In the genomic region with DNA sequence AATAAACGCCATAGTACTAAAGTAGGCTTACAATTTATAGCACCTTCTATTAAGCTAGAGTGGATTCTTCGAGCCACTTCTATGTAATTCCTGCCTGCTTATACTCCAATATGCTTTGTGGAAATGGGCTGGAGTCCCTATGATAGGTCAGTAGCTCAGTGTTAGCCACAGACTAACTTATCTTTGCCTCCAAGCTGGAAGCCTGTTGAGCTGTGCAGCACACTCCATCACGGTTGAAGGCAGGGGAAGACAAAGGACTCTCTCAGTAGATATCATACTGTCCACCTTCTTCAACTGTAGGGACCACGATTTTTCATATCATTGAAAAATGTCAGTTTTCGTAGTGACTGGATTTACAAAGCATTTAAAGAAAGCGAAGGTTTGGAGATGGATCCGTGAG, we compare ENCODE assay signal across 22 mouse cellular contexts. TPM values are rescaled to one million over a fixed set of nuclear protein-coding genes. Genes with fewer than 3 reads are reported as not detected.
DNase-seq lines count a peak whose midpoint lies in the region; ATAC-seq and TF ChIP-seq lines count a peak whose summit lies in the region.
"Had no signal": no experiment of that assay in that cellular context is flagged by ENCODE, and none has a peak within 500 bp of the region (broad histone marks: within the 10 kb centered on the region; RNA-seq: fewer than 3 reads in every experiment).

No protein-coding gene starts in this region.

- no peaks in the 10 kb centered on the region for H3K9me3 ChIP-seq in heart, embryonic 10.5 days
- no peaks in the 10 kb centered on the region for H3K9me3 ChIP-seq in MEL (replicated peaks; ENCODE audit: insufficient read depth, low read length)
- no peaks in the 10 kb centered on the region for H3K9me3 ChIP-seq in liver, embryonic 14.5 days (ENCODE audit: control insufficient read depth, low read length)
- no peaks in the 10 kb centered on the region for H3K9me3 ChIP-seq in intestine, postnatal 0 days (ENCODE audit: control insufficient read depth)
- H3K9me3 ChIP-seq: forebrain, embryonic 15.5 days; heart, embryonic 13.5 days; limb, embryonic 13.5 days; lung, embryonic 15.5 days had no signal

- no peak overlapping the region for H3K4me3 ChIP-seq in heart, embryonic 10.5 days
- peak overlapping the region; percentile 7 to 40; a peak in 3 of 4 replicates for H3K4me3 ChIP-seq in MEL (ENCODE audit: control insufficient read depth in 1 of 2, insufficient read depth in 1 of 2, low read depth in 2 of 2, low read length in 2 of 2)
- peak overlapping the region in 1 of 2 experiments; percentile 14; a peak in 1 of 4 replicates for H3K4me3 ChIP-seq in liver, embryonic 14.5 days (ENCODE audit: insufficient read depth in 1 of 2, low read depth in 2 of 2, low read length in 2 of 2)
- no peak overlapping the region for H3K4me3 ChIP-seq in intestine, postnatal 0 days (ENCODE audit: low read depth, low read length)
- H3K4me3 ChIP-seq: forebrain, embryonic 15.5 days; heart, embryonic 13.5 days; limb, embryonic 13.5 days; lung, embryonic 15.5 days had no signal

- H3K79me2 ChIP-seq in MEL (ENCODE audit: control insufficient read depth, insufficient read depth, low read length, poor library complexity), result peaks cover 10% of the 10 kb centered on the region

- H3K36me3 ChIP-seq in heart, embryonic 10.5 days, result no peaks in the 10 kb centered on the region
- H3K36me3 ChIP-seq in MEL (ENCODE audit: control insufficient read depth in 1 of 2, insufficient read depth in 2 of 2, low read length in 2 of 2), result peaks cover 0 to 33% of the 10 kb centered on the region in 2 experiments; a peak in 2 of 4 replicates
- H3K36me3 ChIP-seq in liver, embryonic 14.5 days (replicated peaks; ENCODE audit: control insufficient read depth, insufficient read depth, low read depth), result no peaks in the 10 kb centered on the region
- no peaks in the 10 kb centered on the region for H3K36me3 ChIP-seq in intestine, postnatal 0 days (ENCODE audit: control insufficient read depth, insufficient read depth)
- H3K36me3 ChIP-seq: forebrain, embryonic 15.5 days; heart, embryonic 13.5 days; limb, embryonic 13.5 days; lung, embryonic 15.5 days had no signal

- 70% methylated on average over 7 of the region's 7 CpGs for WGBS in heart, embryonic 10.5 days
- WGBS in liver, embryonic 14.5 days (ENCODE audit: insufficient replicate concordance), result 15% methylated on average over 7 of the region's 7 CpGs
- WGBS in intestine, postnatal 0 days, result 83% methylated on average over 7 of the region's 7 CpGs

- H3K27me3 ChIP-seq in heart, embryonic 10.5 days (ENCODE audit: insufficient read depth, poor library complexity, severe bottlenecking), result no peaks in the 10 kb centered on the region
- H3K27me3 ChIP-seq in MEL (ENCODE audit: control insufficient read depth in 1 of 2, insufficient read depth in 2 of 2, low read length in 2 of 2), result no peaks in the 10 kb centered on the region
- no peaks in the 10 kb centered on the region for H3K27me3 ChIP-seq in liver, embryonic 14.5 days (ENCODE audit: control insufficient read depth, insufficient read depth, low read length)
- no peaks in the 10 kb centered on the region for H3K27me3 ChIP-seq in intestine, postnatal 0 days (replicated peaks; ENCODE audit: control insufficient read depth, insufficient read depth, low read length)
- H3K27me3 ChIP-seq: forebrain, embryonic 15.5 days; heart, embryonic 13.5 days; limb, embryonic 13.5 days; lung, embryonic 15.5 days had no signal

- H3K4me2 ChIP-seq in liver, embryonic 14.5 days (ENCODE audit: low read depth), result peak overlapping the region; percentile 57
- H3K4me2 ChIP-seq in intestine, postnatal 0 days (replicated peaks; ENCODE audit: low read depth), result no peak overlapping the region
- H3K4me2 ChIP-seq: forebrain, embryonic 15.5 days; heart, embryonic 13.5 days; hindbrain, embryonic 14.5 days; limb, embryonic 13.5 days; lung, embryonic 15.5 days had no signal

- TF ChIP-seq CTCF in MEL (IDR thresholded peaks at IDR 0.05 in 2 of 3, conservative IDR thresholded peaks at IDR 0.05 in 1 of 3; ENCODE audit: control insufficient read depth in 1 of 3, insufficient read depth in 1 of 3, low read depth in 2 of 3, low read length in 3 of 3, poor library complexity in 1 of 3, severe bottlenecking in 1 of 3), result no peak
- TF ChIP-seq CTCF in liver, embryonic 14.5 days (IDR thresholded peaks at IDR 0.05; ENCODE audit: low read depth), result no peak
- TF ChIP-seq CTCF in intestine, postnatal 0 days (IDR thresholded peaks at IDR 0.05; ENCODE audit: low read depth), result no peak

- DNase-seq in heart, embryonic 10.5 days (ENCODE audit: low spot score), result peak; percentile 80
- DNase-seq in heart, adult 9 months (ENCODE audit: low spot score in 2 of 2), result no peak
- DNase-seq in MEL (ENCODE audit: low read depth, low spot score), result peak; percentile 85
- peak; percentile 73 to 74 (median 73) for DNase-seq in liver, embryonic 14.5 days (ENCODE audit: low read depth in 3 of 3, low spot score in 3 of 3)
- no peak for DNase-seq in right cerebral cortex, postnatal 14 days
- DNase-seq in kidney, postnatal 36 days, result no peak
- DNase-seq: cerebellum, adult 11-12 months; cerebellum, postnatal 25 days; gastrocnemius, postnatal 14 days; kidney, adult 9 months; kidney, postnatal 4 days; layer of hippocampus, adult 9-11 months; midbrain, embryonic 14.5 days; thymus, adult 2 months had no signal

- peak in 1 of 2 experiments; percentile 78; a peak in 3 of 4 replicates for TF ChIP-seq EP300 in MEL (IDR thresholded peaks at IDR 0.05; ENCODE audit: low read depth in 1 of 2, low read length in 2 of 2)
- peak; percentile 74 for TF ChIP-seq EP300 in liver, embryonic 14.5 days (IDR thresholded peaks at IDR 0.05; ENCODE audit: low read depth)

- H3K9ac ChIP-seq in MEL (ENCODE audit: control insufficient read depth, low read depth, low read length, poor library complexity, severe bottlenecking), result peak overlapping the region; percentile 51
- H3K9ac ChIP-seq in liver, embryonic 14.5 days (replicated peaks), result peak overlapping the region; percentile 47
- no peak overlapping the region for H3K9ac ChIP-seq in intestine, postnatal 0 days (ENCODE audit: low read depth, low read length)
- H3K9ac ChIP-seq: forebrain, embryonic 15.5 days; heart, embryonic 13.5 days; hindbrain, embryonic 14.5 days; limb, embryonic 13.5 days; lung, embryonic 15.5 days had no signal

- H3K27ac ChIP-seq in heart, embryonic 10.5 days, result peak overlapping the region; percentile 12; the same call in 1 of the 2 replicates
- peak overlapping the region; percentile 95 for H3K27ac ChIP-seq in MEL (ENCODE audit: control insufficient read depth, low read depth, low read length)
- peak overlapping the region; percentile 96 for H3K27ac ChIP-seq in liver, embryonic 14.5 days
- H3K27ac ChIP-seq in intestine, postnatal 0 days (ENCODE audit: low read depth, low read length), result no peak overlapping the region
- H3K27ac ChIP-seq: forebrain, embryonic 15.5 days; heart, embryonic 13.5 days; hindbrain, embryonic 14.5 days; limb, embryonic 13.5 days; lung, embryonic 15.5 days; macrophage had no signal

- no peak for TF ChIP-seq RAD21 in MEL (IDR thresholded peaks at IDR 0.05; ENCODE audit: low read depth, low read length)

- peaks cover 4% of the 10 kb centered on the region; the same call in 1 of the 2 replicates for H3K4me1 ChIP-seq in heart, embryonic 10.5 days
- peaks cover 23 to 26% of the 10 kb centered on the region in 2 experiments for H3K4me1 ChIP-seq in MEL (ENCODE audit: control insufficient read depth in 1 of 2, insufficient read depth in 2 of 2, low read length in 2 of 2)
- peaks cover 50 to 52% of the 10 kb centered on the region in 2 experiments for H3K4me1 ChIP-seq in liver, embryonic 14.5 days (replicated peaks; ENCODE audit: control insufficient read depth in 2 of 2, insufficient read depth in 2 of 2, low read length in 1 of 2)
- no peaks in the 10 kb centered on the region for H3K4me1 ChIP-seq in intestine, postnatal 0 days (replicated peaks; ENCODE audit: control insufficient read depth, insufficient read depth, low read length)

- peak; percentile 67 for ATAC-seq in erythroblast, adult 5-6 weeks (replicated peaks; ENCODE audit: low FRiP score, poor library complexity, severe bottlenecking)
- ATAC-seq in liver, embryonic 14.5 days (ENCODE audit: insufficient read depth), result peak; percentile 84
- no peak for ATAC-seq in intestine, postnatal 0 days
- ATAC-seq: forebrain, embryonic 15.5 days had no signal

- TF ChIP-seq POLR2A in MEL (IDR thresholded peaks at IDR 0.05; ENCODE audit: control insufficient read depth in 1 of 2, insufficient read depth in 1 of 2, low read depth in 1 of 2, low read length in 2 of 2, poor library complexity in 1 of 2), result no peak

RNA-seq across cellular contexts. Expression of a gene that starts 3.8 kb away (rescaled TPM):
- polyA plus RNA-seq in heart, embryonic 10.5 days (2016; fragmentation: Nextera tagmentation; extraction: Ambion mirVana), result 21.1 and 22.7 TPM in 2 replicates
- 18.3 and 20.0 TPM in 2 replicates for total RNA-seq in MEL (2012; rRNA removed)
- 10 to 100 TPM in 1 of 2 experiments, not detected in 1; 23.0 TPM for polyA plus RNA-seq in MEL (2012; ENCODE audit: insufficient read depth in 1 of 2, insufficient read length in 2 of 2, low read depth in 1 of 2, low replicate concordance in 2 of 2, missing spikeins in 1 of 2)
- 13.6 and 19.8 TPM in 2 replicates for total RNA-seq in erythroblast, adult 5-6 weeks (2015; ENCODE audit: low replicate concordance)
- total RNA-seq in erythroblast, adult 5-6 weeks (2017; ENCODE audit: low replicate concordance), result 12.0 and 14.8 TPM in 2 replicates
- polyA plus RNA-seq in liver, embryonic 14.5 days (2012; rRNA removed), result 6.6 and 8.6 TPM in 2 replicates
- 15.7 and 16.6 TPM in 2 replicates for polyA plus RNA-seq in liver, embryonic 14.5 days (2014; fragmentation: Nextera tagmentation; extraction: Ambion mirVana)
- polyA plus RNA-seq in intestine, postnatal 0 days (2015; fragmentation: Nextera tagmentation; extraction: Ambion mirVana), result 16.6 and 17.8 TPM in 2 replicates

RNA-seq across cellular contexts. Expression of a gene that starts 23.4 kb away (rescaled TPM):
- polyA plus RNA-seq in heart, embryonic 10.5 days (2016; fragmentation: Nextera tagmentation; extraction: Ambion mirVana), result 366 and 403 TPM in 2 replicates
- total RNA-seq in MEL (2012; rRNA removed), result 1,625 and 1,669 TPM in 2 replicates
- 1,000 to 10,000 TPM in 1 of 2 experiments, 100 to 1,000 TPM in 1; 923 to 1,012 TPM for polyA plus RNA-seq in MEL (2012; ENCODE audit: insufficient read depth in 1 of 2, insufficient read length in 2 of 2, low read depth in 1 of 2, low replicate concordance in 2 of 2, missing spikeins in 1 of 2)
- 167 and 232 TPM in 2 replicates for total RNA-seq in erythroblast, adult 5-6 weeks (2015; ENCODE audit: low replicate concordance)
- 170 and 249 TPM in 2 replicates for total RNA-seq in erythroblast, adult 5-6 weeks (2017; ENCODE audit: low replicate concordance)
- 259 and 884 TPM in 2 replicates for polyA plus RNA-seq in liver, embryonic 14.5 days (2012; rRNA removed)
- 547 and 570 TPM in 2 replicates for polyA plus RNA-seq in liver, embryonic 14.5 days (2014; fragmentation: Nextera tagmentation; extraction: Ambion mirVana)
- 520 and 549 TPM in 2 replicates for polyA plus RNA-seq in intestine, postnatal 0 days (2015; fragmentation: Nextera tagmentation; extraction: Ambion mirVana)

RNA-seq across cellular contexts. Expression of a gene that starts 31.5 kb away (rescaled TPM):
- polyA plus RNA-seq in heart, embryonic 10.5 days (2016; fragmentation: Nextera tagmentation; extraction: Ambion mirVana), result 1.5 and 2.3 TPM in 2 replicates
- 0.08 and 0.26 TPM in 2 replicates for total RNA-seq in MEL (2012; rRNA removed)
- polyA plus RNA-seq in MEL (2012; ENCODE audit: insufficient read depth in 1 of 2, insufficient read length in 2 of 2, low read depth in 1 of 2, low replicate concordance in 2 of 2, missing spikeins in 1 of 2), result under 1 TPM in 1 of 2 experiments, not detected in 1; 0.13 TPM
- 1.7 TPM in 1 of 2 replicates, not detected in the other for total RNA-seq in erythroblast, adult 5-6 weeks (2015; ENCODE audit: low replicate concordance)
- total RNA-seq in erythroblast, adult 5-6 weeks (2017; ENCODE audit: low replicate concordance), result 0.42 and 1.3 TPM in 2 replicates
- 0.57 and 0.63 TPM in 2 replicates for polyA plus RNA-seq in liver, embryonic 14.5 days (2012; rRNA removed)
- polyA plus RNA-seq in liver, embryonic 14.5 days (2014; fragmentation: Nextera tagmentation; extraction: Ambion mirVana), result 0.74 and 1.00 TPM in 2 replicates
- 1.5 and 2.1 TPM in 2 replicates for polyA plus RNA-seq in intestine, postnatal 0 days (2015; fragmentation: Nextera tagmentation; extraction: Ambion mirVana)

RNA-seq across cellular contexts. Expression of a gene that starts 45.5 kb away (rescaled TPM):
- polyA plus RNA-seq in heart, embryonic 10.5 days (2016; fragmentation: Nextera tagmentation; extraction: Ambion mirVana), result 30.3 and 34.0 TPM in 2 replicates
- total RNA-seq in MEL (2012; rRNA removed), result 21.0 and 22.0 TPM in 2 replicates
- polyA plus RNA-seq in MEL (2012; ENCODE audit: insufficient read depth in 1 of 2, insufficient read length in 2 of 2, low read depth in 1 of 2, low replicate concordance in 2 of 2, missing spikeins in 1 of 2), result 10 to 100 TPM in 1 of 2 experiments, not detected in 1; 26.2 TPM
- 12.3 and 29.4 TPM in 2 replicates for total RNA-seq in erythroblast, adult 5-6 weeks (2015; ENCODE audit: low replicate concordance)
- total RNA-seq in erythroblast, adult 5-6 weeks (2017; ENCODE audit: low replicate concordance), result 26.4 and 28.4 TPM in 2 replicates
- polyA plus RNA-seq in liver, embryonic 14.5 days (2012; rRNA removed), result 3.1 and 6.6 TPM in 2 replicates
- polyA plus RNA-seq in liver, embryonic 14.5 days (2014; fragmentation: Nextera tagmentation; extraction: Ambion mirVana), result 13.6 and 13.9 TPM in 2 replicates
- polyA plus RNA-seq in intestine, postnatal 0 days (2015; fragmentation: Nextera tagmentation; extraction: Ambion mirVana), result 26.0 and 28.8 TPM in 2 replicates

Comparison
In these comparisons a context has a peak if more than half of its experiments do, and no peak if none do; other contexts are left out.
1. DNase-seq: peak in heart, embryonic 10.5 days (single experiment), MEL (single experiment) and liver, embryonic 14.5 days (3 of 3); none in heart, adult 9 months (0 of 2), right cerebral cortex, postnatal 14 days (single experiment) and kidney, postnatal 36 days (0 of 2).
2. H3K4me3 ChIP-seq: peak in MEL (2 of 2); none in heart, embryonic 10.5 days (single experiment) and intestine, postnatal 0 days (single experiment).